Mouse (Mus musculus) CH12.LX (cell line): ENCODE measurements around the gene Hcfc2. TPM values are rescaled to one million over a fixed set of nuclear protein-coding genes. Genes with fewer than 3 reads are reported as not detected.

Source experiments
- DNase-seq: peaks from one replicate; pipeline ENCODE4 v3.0.0-alpha.2; 2013; ENCODE audit errors: extremely low read depth
- H3K27ac ChIP-seq: 2 replicates; pipeline ENCODE4 v1.5.1; 2012; ENCODE audit warnings: low read depth, mild to moderate bottlenecking, control low read depth, moderate library complexity; ENCODE audit not compliant: insufficient read depth
- H3K27me3 ChIP-seq: replicated peaks from 2 replicates; pipeline ENCODE3; 2012; ENCODE audit warnings: inconsistent platforms
- H3K36me3 ChIP-seq, 2 experiments: replicated peaks in 1 of 2; 2 replicates each; pipeline versions ENCODE3 to v1.6.1; 2012; ENCODE audit warnings: inconsistent platforms in 1 of 2, low read length in 1 of 2, mild to moderate bottlenecking in 1 of 2, mixed read lengths in 1 of 2, moderate library complexity in 1 of 2; ENCODE audit not compliant: control insufficient read depth in 1 of 2, insufficient read depth in 1 of 2
- H3K4me1 ChIP-seq, 2 experiments: 2 replicates each; pipeline ENCODE4 v1.6.1; 2012; ENCODE audit warnings: inconsistent platforms in 1 of 2, moderate library complexity in 1 of 2; ENCODE audit not compliant: insufficient read depth in 2 of 2, control insufficient read depth in 1 of 2
- H3K4me2 ChIP-seq: 2 replicates; pipeline ENCODE4 v1.6.1; 2012; ENCODE audit warnings: low read depth, mild to moderate bottlenecking, control low read depth; ENCODE audit not compliant: poor library complexity, insufficient read depth, severe bottlenecking
- H3K4me3 ChIP-seq, 3 experiments: fragments of 150-350 bp in 1 of 3; sonication (generic) in 1 of 3; replicated peaks in 1 of 3; 2 replicates each; pipeline versions ENCODE3 to v1.5.1; 2011 to 2012; ENCODE audit warnings: low read depth in 2 of 3, low read length in 2 of 3, mild to moderate bottlenecking in 2 of 3, moderate library complexity in 2 of 3, control low read depth in 1 of 3, improper control_type of control experiment in 1 of 3, inconsistent platforms in 1 of 3, mixed read lengths in 1 of 3; ENCODE audit not compliant: poor library complexity in 1 of 3
- H3K79me2 ChIP-seq: replicated peaks from 2 replicates; pipeline ENCODE4 v1.6.1; 2012; ENCODE audit warnings: mild to moderate bottlenecking, moderate library complexity; ENCODE audit not compliant: control insufficient read depth, poor library complexity, insufficient read depth, severe bottlenecking; ENCODE audit errors: extremely low read depth
- H3K9ac ChIP-seq: 2 replicates; pipeline ENCODE4 v1.6.1; 2012; ENCODE audit warnings: low read depth, mild to moderate bottlenecking, control low read depth, moderate library complexity; ENCODE audit not compliant: insufficient read depth
- H3K9me3 ChIP-seq: replicated peaks from 2 replicates; pipeline ENCODE3; 2012; ENCODE audit warnings: low read length, inconsistent platforms, mixed read lengths
- CHD2 ChIP-seq: IDR thresholded peaks from 2 replicates; pipeline ENCODE4 v1.6.1; 2011; ENCODE audit warnings: low read length, improper control_type of control experiment
- CTCF ChIP-seq, 2 experiments: IDR thresholded peaks in 1 of 2; conservative IDR thresholded peaks in 1 of 2; 2 replicates each; pipeline ENCODE4 v1.5.1; 2011 to 2012; ENCODE audit warnings: low read depth in 2 of 2, low read length in 2 of 2, improper control_type of control experiment in 1 of 2, inconsistent platforms in 1 of 2, mild to moderate bottlenecking in 1 of 2, moderate library complexity in 1 of 2
- E2F4 ChIP-seq: IDR thresholded peaks from 2 replicates; pipeline ENCODE4 v1.6.1; 2011; ENCODE audit warnings: low read depth, low read length, improper control_type of control experiment; ENCODE audit not compliant: insufficient replicate concordance
- ETS1 ChIP-seq: conservative IDR thresholded peaks from 2 replicates; pipeline ENCODE4 v1.6.1; 2012; ENCODE audit warnings: low read depth, mild to moderate bottlenecking, inconsistent platforms, low read length, improper control_type of control experiment, moderate library complexity
- GABPA ChIP-seq: IDR thresholded peaks from 2 replicates; pipeline ENCODE4 v1.6.1; 2012; ENCODE audit warnings: low read depth, low read length, improper control_type of control experiment, inconsistent platforms; ENCODE audit not compliant: insufficient replicate concordance
- HCFC1 ChIP-seq: IDR thresholded peaks from 2 replicates; pipeline ENCODE4 v1.6.1; 2012; ENCODE audit warnings: low read depth, mild to moderate bottlenecking, inconsistent platforms, low read length, improper control_type of control experiment
- KAT2A ChIP-seq: IDR thresholded peaks from 2 replicates; pipeline ENCODE4 v1.6.1; 2012; ENCODE audit warnings: low read length, improper control_type of control experiment, inconsistent platforms; ENCODE audit not compliant: insufficient replicate concordance
- MEF2A ChIP-seq: IDR thresholded peaks from 2 replicates; pipeline ENCODE4 v1.6.1; 2014; ENCODE audit warnings: low read depth, mild to moderate bottlenecking, inconsistent platforms, low read length, improper control_type of control experiment, borderline replicate concordance
- MYC ChIP-seq: IDR thresholded peaks from 2 replicates; pipeline ENCODE4 v1.6.1; 2011; ENCODE audit warnings: low read depth, mild to moderate bottlenecking, improper control_type of control experiment, low read length
- PAX5 ChIP-seq: IDR thresholded peaks from 2 replicates; pipeline ENCODE4 v1.6.1; 2012; ENCODE audit warnings: low read length, inconsistent platforms, mixed read lengths
- POLR2A ChIP-seq: IDR thresholded peaks from 2 replicates; pipeline ENCODE4 v1.6.1; 2011; ENCODE audit warnings: low read depth, mild to moderate bottlenecking, improper control_type of control experiment, low read length
- POLR2AphosphoS2 ChIP-seq: IDR thresholded peaks from 2 replicates; pipeline ENCODE4 v1.6.1; 2011; ENCODE audit warnings: low read depth, low read length, improper control_type of control experiment
- SIN3A ChIP-seq: IDR thresholded peaks from 2 replicates; pipeline ENCODE4 v1.6.1; 2012; ENCODE audit warnings: low read length, improper control_type of control experiment, inconsistent platforms
- TBP ChIP-seq: conservative IDR thresholded peaks from 2 replicates; pipeline ENCODE4 v1.6.1; 2011; ENCODE audit warnings: low read depth, low read length, improper control_type of control experiment
- TCF12 ChIP-seq: IDR thresholded peaks from 2 replicates; pipeline ENCODE4 v1.6.1; 2014; ENCODE audit warnings: low read depth, mild to moderate bottlenecking, inconsistent platforms, low read length, improper control_type of control experiment
- UBTF ChIP-seq: IDR thresholded peaks from 2 replicates; pipeline ENCODE4 v1.6.1; 2012; ENCODE audit warnings: low read depth, mild to moderate bottlenecking, inconsistent platforms, low read length, improper control_type of control experiment, moderate library complexity
- USF1 ChIP-seq: IDR thresholded peaks from 2 replicates; pipeline ENCODE4 v1.6.1; 2014; ENCODE audit warnings: low read depth, mild to moderate bottlenecking, inconsistent platforms, low read length, improper control_type of control experiment
- USF2 ChIP-seq: conservative IDR thresholded peaks from 2 replicates; pipeline ENCODE4 v1.6.1; 2011; ENCODE audit warnings: low read depth, low read length, improper control_type of control experiment
- ZC3H11A ChIP-seq: IDR thresholded peaks from 2 replicates; pipeline ENCODE4 v1.6.1; 2012; ENCODE audit warnings: low read depth, mild to moderate bottlenecking, inconsistent platforms, low read length, improper control_type of control experiment
- ZKSCAN1 ChIP-seq: IDR thresholded peaks from 2 replicates; pipeline ENCODE4 v1.6.1; 2012; ENCODE audit warnings: low read depth, inconsistent platforms, low read length, improper control_type of control experiment, borderline replicate concordance
- ZNF384 ChIP-seq: IDR thresholded peaks from 2 replicates; pipeline ENCODE4 v1.6.1; 2012; ENCODE audit warnings: low read depth, low read length, improper control_type of control experiment, inconsistent platforms
- dilution Hi-C: fragments of 300-500 bp; cut with MboI; formaldehyde crosslinking; loops from 2 replicates; pipeline ENCODE4 v1.14.3; 2020; ENCODE audit warnings: low sequenced_read_pairs; ENCODE audit not compliant: extremely low pct_unique_long_range_greater_than_20kb, extremely low pct_ligation_motif_present
- in situ Hi-C: fragments of 300-500 bp; cut with MboI; formaldehyde crosslinking; loops from 3 replicates; pipeline ENCODE4 v1.14.3; 2019; ENCODE audit warnings: low sequenced_read_pairs, low pct_ligation_motif_present, low pct_unique_long_range_greater_than_20kb, mixed read lengths
- polyA plus RNA-seq: library from polyadenylated mRNA; unstranded; fragments of >175 nt; gene quantifications from 2 replicates; pipeline ENCODE4 v1.2.1, GENCODE M21; 2012; ENCODE audit warnings: low read depth; ENCODE audit not compliant: insufficient read length
- total RNA-seq, 2 experiments: library from RNA; depleted of rRNA; stranded (reverse); fragments of 300-350 nt in 1 of 2; fragments of >200 nt in 1 of 2; gene quantifications; 2 replicates each; pipeline ENCODE4 v1.2.3; 2012 to 2014

Gene Hcfc2
- total and polyA plus RNA-seq, 3 experiments: 10.5 to 13.0 (median 12.3) TPM

GRCm38 (mm10) chr10:82663289-82663688 is 32.7 kb upstream of the Hcfc2 start:
- no peak overlapping the region for H3K9ac ChIP-seq
- peaks cover 0 to 3% of the 10 kb centered on the region in 2 experiments; a peak in 1 of 4 replicates for H3K4me1 ChIP-seq
- H3K36me3 ChIP-seq: no peaks in the 10 kb centered on the region
- no peak overlapping the region for H3K4me3 ChIP-seq
- H3K27me3 ChIP-seq: no peaks in the 10 kb centered on the region
- no peaks in the 10 kb centered on the region for H3K79me2 ChIP-seq
- no peaks in the 10 kb centered on the region for H3K9me3 ChIP-seq
- dilution Hi-C loops: no loop called here
- in situ Hi-C loops: no loop called here
- H3K4me2 ChIP-seq: no peak overlapping the region
- TF ChIP-seq POLR2A: no peak
- no peak for TF ChIP-seq MYC
- no peak for TF ChIP-seq KAT2A
- no peak for TF ChIP-seq SIN3A
- TF ChIP-seq ETS1: no peak
- no peak for TF ChIP-seq USF1
- TF ChIP-seq CTCF (conservative IDR thresholded peaks at IDR 0.05 in 1 of 2, IDR thresholded peaks at IDR 0.05 in 1 of 2; ENCODE audit: low read depth in 2 of 2, low read length in 2 of 2): no peak
- no peak for TF ChIP-seq UBTF
- no peak for TF ChIP-seq E2F4
- TF ChIP-seq GABPA: no peak
- no peak for TF ChIP-seq ZC3H11A
- TF ChIP-seq TCF12: no peak
- no peak for TF ChIP-seq TBP
- TF ChIP-seq MEF2A: no peak
- TF ChIP-seq HCFC1: no peak
- TF ChIP-seq USF2: no peak
- no peak for TF ChIP-seq ZNF384
- TF ChIP-seq POLR2AphosphoS2: no peak
- TF ChIP-seq ZKSCAN1: no peak
- TF ChIP-seq PAX5: no peak
- DNase-seq: no peak
- no peak overlapping the region for H3K27ac ChIP-seq

DNA sequence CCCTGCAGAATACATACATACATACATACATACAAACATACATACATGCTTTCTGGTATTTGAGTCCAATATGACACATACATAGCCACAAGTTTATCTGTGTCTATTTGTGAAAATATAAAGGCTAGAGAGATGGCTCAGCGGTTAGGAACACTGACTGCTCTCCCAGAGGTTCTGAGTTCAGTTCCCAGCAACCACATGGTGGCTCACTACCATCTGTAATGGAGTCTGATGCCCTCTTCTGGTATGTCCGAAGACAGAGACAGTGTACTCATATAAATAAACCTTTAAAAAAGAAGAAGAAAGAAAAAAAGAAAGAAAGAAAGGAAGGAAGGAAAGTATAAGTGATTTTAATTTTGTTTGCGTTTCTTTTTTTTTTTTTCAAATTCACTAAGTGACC is 30.0 kb upstream of the Hcfc2 start:
- no peaks in the 10 kb centered on the region for H3K27me3 ChIP-seq
- H3K4me2 ChIP-seq: no peak overlapping the region
- in situ Hi-C loops: no loop called here
- no peaks in the 10 kb centered on the region for H3K9me3 ChIP-seq
- no peaks in the 10 kb centered on the region for H3K79me2 ChIP-seq
- no peak overlapping the region for H3K9ac ChIP-seq
- TF ChIP-seq CHD2 (no peak), CTCF (conservative IDR thresholded peaks at IDR 0.05 in 1 of 2, IDR thresholded peaks at IDR 0.05 in 1 of 2; ENCODE audit: low read depth in 2 of 2, low read length in 2 of 2) (peak in 1 of 2 experiments; percentile 38; a peak in 2 of 4 replicates)
- H3K36me3 ChIP-seq: no peaks in the 10 kb centered on the region
- H3K27ac ChIP-seq: no peak overlapping the region
- dilution Hi-C loops: no loop called here
- peaks cover 9% of the 10 kb centered on the region in 2 experiments for H3K4me1 ChIP-seq
- no peak for DNase-seq
- H3K4me3 ChIP-seq: no peak overlapping the region
